Mouse (Mus musculus) liver (tissue): ENCODE results near the gene Cpsf4.
"Not testable (repeated sequence)": the region's sequence is repeated elsewhere in the genome, so short reads cannot be mapped to it uniquely, and the experiment has no call there.

Experiments
- DNase-seq: peaks from one replicate; pipeline ENCODE4 v3.0.0-alpha.2; 2020; ENCODE audit warnings: mixed read lengths

The Cpsf4 gene

GRCm38 (mm10) chr5:145189416-145189815 lies 22.4 kb downstream of the Cpsf4 start:
- peak; percentile 56 for DNase-seq

- no peak for DNase-seq
Measured at GRCm38 (mm10) chr5:145190373-145190772, 23.4 kb downstream of the Cpsf4 start.

- DNase-seq: peak; percentile 92
Measured at GRCm38 (mm10) chr5:145190875-145191798, 24.1 kb downstream of the Cpsf4 start.

- no peak for DNase-seq
Measured at GRCm38 (mm10) chr5:145191962-145192361, 24.9 kb downstream of the Cpsf4 start, which contains the start of gene Atp5j2. Atp5j2 (minus strand) TSS chr5:145192062.

- no peak for DNase-seq
Measured at GRCm38 (mm10) chr5:145200387-145200786, 33.4 kb downstream of the Cpsf4 start.

GRCm38 (mm10) chr5:145201321-145201991 lies 34.4 kb downstream of the Cpsf4 start, which contains the start of gene Zkscan14:
Zkscan14 (minus strand) TSS chr5:145201868.
- peak; percentile 82 for DNase-seq

GRCm38 (mm10) chr5:145202446-145202845 lies 35.4 kb downstream of the Cpsf4 start:
- no peak for DNase-seq

DNA sequence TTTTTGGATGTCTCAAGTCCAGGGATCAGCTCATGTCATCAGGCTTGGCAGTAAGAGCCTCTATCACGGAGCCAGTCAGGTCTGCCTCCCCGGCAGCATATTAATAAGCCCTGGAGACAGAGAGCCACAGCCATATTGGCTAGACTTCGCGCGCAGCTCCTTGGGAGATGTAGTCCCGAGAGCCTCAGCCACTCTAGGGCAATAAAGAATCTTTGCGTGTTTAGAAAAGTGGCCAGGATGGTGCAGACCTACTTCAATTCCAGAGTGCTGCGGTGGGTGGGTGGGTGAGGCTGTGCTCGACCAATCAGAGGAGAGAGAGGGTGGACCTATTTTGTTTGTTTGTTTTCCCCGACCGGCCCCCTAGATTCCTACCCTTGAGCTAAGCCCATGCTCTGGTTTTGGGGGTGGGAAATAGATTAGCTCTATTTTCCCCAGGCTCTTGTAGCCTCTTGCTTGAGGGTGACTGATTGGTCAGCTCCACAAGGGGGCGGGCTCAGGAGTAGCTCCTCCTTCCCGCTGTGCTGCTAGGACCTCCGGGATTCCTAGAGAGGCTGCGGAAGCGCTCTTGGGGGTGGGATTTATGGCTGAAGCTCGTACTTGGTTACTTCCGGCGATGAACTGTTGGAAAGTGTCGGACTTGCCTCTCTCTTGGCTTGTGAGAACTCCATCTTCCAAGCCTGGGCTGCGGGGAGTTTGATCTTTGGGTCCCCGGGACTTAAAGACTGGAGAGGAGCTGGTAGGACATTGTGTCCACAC lies 37.1 kb downstream of the Cpsf4 start, which contains the start of gene Zkscan5:
Gene Zkscan5, plus strand, starts transcription at position 627 of the 756 bp plus-strand sequence.
- DNase-seq: peak; percentile 99

DNA sequence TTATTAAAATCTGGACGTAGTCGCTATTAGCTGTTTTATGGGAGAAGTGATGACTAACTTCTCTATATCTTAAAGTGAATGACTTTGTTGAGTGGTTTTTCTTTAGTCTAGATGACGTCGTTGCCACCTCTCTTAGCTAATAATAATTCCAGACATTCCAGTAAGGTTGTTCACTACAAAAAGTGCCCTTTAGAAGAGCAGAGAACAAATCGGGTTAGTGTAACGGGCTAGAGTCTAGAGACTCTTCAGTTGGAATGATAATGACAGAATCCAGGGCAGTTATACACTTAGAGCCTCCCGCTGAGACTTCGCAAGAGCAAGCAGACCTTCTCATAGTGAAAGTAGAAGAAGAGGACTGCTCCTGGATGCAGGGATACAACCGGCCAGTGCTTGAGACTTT lies 38.0 kb downstream of the Cpsf4 start:
- DNase-seq: no peak

GRCm38 (mm10) chr5:145207385-145207784 lies 40.4 kb downstream of the Cpsf4 start:
- DNase-seq: no peak

GRCm38 (mm10) chr5:145207954-145208353 lies 40.9 kb downstream of the Cpsf4 start:
- no peak for DNase-seq

- not testable (repeated sequence) for DNase-seq
Measured at GRCm38 (mm10) chr5:145208391-145208790, 41.4 kb downstream of the Cpsf4 start.

DNA sequence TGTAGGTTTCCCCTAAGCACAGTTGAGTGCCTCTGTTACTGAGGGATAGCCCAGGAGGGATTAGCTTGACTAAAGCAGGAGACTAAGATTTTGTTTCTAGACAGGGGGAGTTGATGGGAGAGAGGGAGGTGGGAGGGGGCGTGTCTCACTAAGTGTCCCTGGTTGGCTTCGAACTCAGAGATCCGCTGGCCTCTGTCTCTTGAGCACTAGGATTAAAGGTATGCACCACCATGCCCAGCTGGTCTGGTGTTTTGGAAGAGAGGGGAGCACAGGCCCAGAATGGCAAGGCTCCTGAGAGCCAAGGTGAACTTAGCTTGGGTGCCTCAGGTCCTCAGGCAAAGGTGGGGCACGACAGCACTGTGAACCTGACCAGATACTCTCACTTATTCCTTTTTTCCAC lies 44.3 kb downstream of the Cpsf4 start:
- DNase-seq: no peak

DNA sequence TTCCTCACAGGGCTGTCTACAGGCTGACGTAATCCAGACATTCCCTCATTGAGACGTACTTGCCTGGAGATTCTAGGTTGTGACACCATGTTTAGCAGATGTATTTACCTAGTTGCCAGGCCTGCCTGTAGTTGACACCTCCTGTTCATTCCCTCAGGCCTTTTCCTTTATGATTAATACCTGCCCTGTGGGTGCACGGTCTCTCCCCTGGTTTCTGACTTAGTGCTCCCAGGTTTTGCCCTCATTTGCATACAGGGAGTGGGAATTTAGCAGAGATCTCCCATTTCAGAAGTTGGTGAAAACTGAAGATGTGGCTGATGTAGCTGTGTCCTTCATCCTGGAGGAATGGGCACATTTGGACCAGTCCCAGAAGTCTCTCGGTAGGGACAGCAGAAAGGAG lies 45.2 kb downstream of the Cpsf4 start:
- DNase-seq: no peak

DNA sequence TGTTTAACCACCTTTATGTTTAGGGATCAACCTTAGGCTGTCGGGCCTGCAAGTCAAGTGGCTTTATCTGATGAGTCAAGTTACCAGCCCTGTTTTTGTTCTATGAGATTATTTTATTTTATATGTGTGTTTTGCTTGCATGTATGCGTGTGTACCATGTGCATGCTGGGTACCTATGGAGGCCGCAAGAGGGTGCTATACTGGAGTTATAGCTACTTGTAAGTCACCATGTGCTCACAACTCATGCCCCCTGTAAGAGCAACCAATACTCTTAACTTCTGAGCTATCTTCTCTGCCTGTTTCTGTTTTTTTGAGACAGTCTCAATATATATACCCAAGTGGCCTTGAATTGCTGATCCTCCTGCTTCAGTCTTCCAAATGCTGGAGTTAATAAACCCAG lies 46.5 kb downstream of the Cpsf4 start:
- no peak for DNase-seq

GRCm38 (mm10) chr5:145214679-145215078 lies 47.7 kb downstream of the Cpsf4 start:
- no peak for DNase-seq

- DNase-seq: peak; percentile 23
Measured at GRCm38 (mm10) chr5:145217746-145218145, 50.7 kb downstream of the Cpsf4 start.

- DNase-seq: no peak
Measured at GRCm38 (mm10) chr5:145218206-145218605, 51.2 kb downstream of the Cpsf4 start.

DNA sequence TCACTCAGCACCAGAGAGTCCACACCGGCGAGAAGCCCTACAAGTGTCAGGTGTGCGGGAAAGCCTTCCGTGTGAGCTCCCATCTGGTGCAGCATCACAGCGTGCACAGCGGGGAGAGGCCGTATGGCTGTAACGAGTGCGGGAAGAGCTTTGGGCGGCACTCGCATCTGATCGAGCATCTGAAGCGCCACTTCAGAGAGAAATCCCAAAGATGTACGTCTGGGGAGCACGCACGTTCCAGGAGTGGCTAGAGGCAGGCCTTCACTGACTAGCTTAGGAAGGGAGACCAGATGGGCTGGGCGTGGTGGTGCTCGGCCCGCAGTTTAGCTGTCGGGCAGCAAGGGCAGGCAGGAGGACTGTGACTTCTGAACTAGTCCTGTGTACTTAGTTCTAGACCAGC lies 51.7 kb downstream of the Cpsf4 start:
- no peak for DNase-seq

GRCm38 (mm10) chr5:145219981-145220380 lies 53.0 kb downstream of the Cpsf4 start:
- DNase-seq: no peak

DNA sequence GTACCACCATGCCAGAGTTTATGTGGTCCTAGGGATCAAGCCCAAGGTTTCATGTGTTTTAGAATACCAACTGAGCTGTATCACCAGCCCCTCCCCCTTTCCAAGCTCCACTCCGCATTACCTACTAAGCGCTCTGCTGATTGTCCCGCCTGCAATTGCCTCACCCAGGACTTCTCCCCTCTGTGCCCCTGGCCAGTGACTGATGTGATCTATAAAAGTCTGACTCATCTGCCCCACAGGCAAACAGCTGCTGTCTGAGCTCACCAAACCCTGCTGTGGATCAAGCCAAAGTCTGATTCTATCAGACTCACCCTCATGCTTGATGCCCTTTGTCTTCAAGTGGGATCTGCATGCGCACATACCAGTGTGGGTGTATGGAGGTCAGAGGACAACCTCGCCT lies 55.8 kb downstream of the Cpsf4 start:
- DNase-seq: no peak

DNA sequence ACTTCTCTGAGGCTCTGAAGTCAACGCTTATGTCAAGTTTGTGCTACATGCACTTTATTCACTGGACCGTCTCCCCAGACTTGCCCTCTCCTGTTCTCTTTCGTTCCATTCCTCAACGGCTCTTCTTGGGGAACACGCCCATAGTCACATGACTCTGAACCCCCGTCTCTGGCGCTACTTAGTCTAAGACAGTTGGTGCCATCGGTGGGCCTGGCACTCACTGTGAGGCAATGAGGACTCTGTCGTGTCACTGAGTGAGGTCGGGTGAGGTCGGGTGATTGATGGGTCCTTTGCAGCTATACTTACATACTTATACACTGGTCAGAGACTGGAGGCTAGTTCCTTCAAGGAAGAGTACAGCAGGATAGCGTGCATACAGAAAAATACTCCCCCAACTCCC lies 56.4 kb downstream of the Cpsf4 start:
- DNase-seq: no peak

GRCm38 (mm10) chr5:145226453-145226852 lies 59.4 kb downstream of the Cpsf4 start:
- no peak for DNase-seq
